7 mouse cellular contexts compared by ENCODE assay signal in the genomic region with DNA sequence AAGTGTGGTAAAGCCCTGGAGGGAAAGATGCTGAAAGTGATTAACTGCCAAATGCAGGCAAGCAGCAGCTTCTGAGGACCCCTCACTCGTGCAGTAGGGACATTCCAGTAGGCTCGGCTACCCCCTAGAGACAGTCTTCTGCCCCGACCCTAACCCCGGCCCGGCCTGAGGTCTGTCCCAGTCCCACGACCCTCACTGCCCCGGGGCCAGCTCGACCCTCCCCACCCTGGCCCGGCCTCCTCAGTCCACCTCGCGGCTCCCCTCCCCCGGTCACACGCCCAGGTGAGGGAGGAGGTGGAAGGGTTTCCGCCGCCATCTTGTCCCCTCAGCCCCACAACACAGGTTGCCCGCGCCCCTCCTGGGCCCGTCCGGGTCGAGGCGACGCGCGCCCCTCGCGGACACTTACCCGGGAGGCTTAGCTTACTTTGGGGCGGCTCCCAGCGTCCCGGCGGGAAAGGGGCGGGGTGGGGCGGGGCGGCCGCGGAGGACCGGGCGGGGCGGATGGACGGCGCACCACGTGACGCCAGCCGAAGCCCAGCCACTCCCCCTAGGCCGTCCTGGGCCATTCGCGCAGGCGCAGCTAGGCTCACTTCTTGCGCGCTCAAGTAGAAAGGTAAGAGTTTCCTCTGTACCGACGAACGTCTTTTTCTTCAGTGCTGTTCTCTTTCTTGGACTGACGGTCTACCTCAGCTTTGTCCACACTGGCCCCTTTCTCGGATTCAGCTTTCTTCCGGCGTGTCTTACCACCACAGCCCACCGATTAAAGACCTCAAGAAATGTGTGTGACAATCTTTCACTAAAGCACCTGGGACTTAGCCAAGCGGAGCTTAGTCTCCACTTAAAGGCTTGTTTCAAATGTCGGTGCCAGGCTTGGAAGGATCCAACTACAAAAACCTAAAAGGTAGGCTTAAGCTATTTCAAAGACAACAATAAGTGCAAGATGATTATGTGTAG. TPM values are rescaled to one million over a fixed set of nuclear protein-coding genes. Genes with fewer than 3 reads are reported as not detected.
DNase-seq lines count a peak whose midpoint lies in the region; ATAC-seq lines count a peak whose summit lies in the region.

A gene (minus strand): TSS at position 456 of the 954 bp plus-strand sequence.

- H3K36me3 ChIP-seq in embryonic facial prominence, embryonic 10.5 days (replicated peaks), result peaks cover 4% of the 10 kb centered on the region; the same call in 1 of the 2 replicates
- peaks cover 4% of the 10 kb centered on the region; the same call in 1 of the 2 replicates for H3K36me3 ChIP-seq in limb, embryonic 10.5 days
- H3K36me3 ChIP-seq in midbrain, embryonic 13.5 days, result no peaks in the 10 kb centered on the region

- H3K4me3 ChIP-seq in embryonic facial prominence, embryonic 10.5 days, result peak within 1 kb of the TSS; percentile 72
- H3K4me3 ChIP-seq in limb, embryonic 10.5 days, result peak within 1 kb of the TSS; percentile 81
- peak within 1 kb of the TSS; percentile 73 for H3K4me3 ChIP-seq in midbrain, embryonic 13.5 days (replicated peaks)

- peak within 1 kb of the TSS; percentile 80 for H3K9ac ChIP-seq in midbrain, embryonic 13.5 days (replicated peaks)

- H3K4me2 ChIP-seq in midbrain, embryonic 13.5 days (replicated peaks), result peak within 1 kb of the TSS; percentile 60

- WGBS in embryonic facial prominence, embryonic 10.5 days, result under 1% methylated on average over 60 of the region's 60 CpGs
- WGBS in limb, embryonic 10.5 days, result under 1% methylated on average over 54 of the region's 60 CpGs
- under 1% methylated on average over 56 of the region's 60 CpGs for WGBS in midbrain, embryonic 13.5 days

- peak; percentile 98 for ATAC-seq in granulocyte monocyte progenitor cell, adult 5-6 weeks (replicated peaks; ENCODE audit: poor library complexity, severe bottlenecking)
- peak; percentile 97 for ATAC-seq in midbrain, embryonic 13.5 days

- H3K9me3 ChIP-seq in embryonic facial prominence, embryonic 10.5 days, result no peaks in the 10 kb centered on the region
- H3K9me3 ChIP-seq in limb, embryonic 10.5 days (replicated peaks), result no peaks in the 10 kb centered on the region
- no peaks in the 10 kb centered on the region for H3K9me3 ChIP-seq in midbrain, embryonic 13.5 days

- peak within 1 kb of the TSS; percentile 93 for H3K27ac ChIP-seq in embryonic facial prominence, embryonic 10.5 days (replicated peaks)
- H3K27ac ChIP-seq in limb, embryonic 10.5 days, result peak within 1 kb of the TSS; percentile 97
- peak within 1 kb of the TSS; percentile 86 for H3K27ac ChIP-seq in midbrain, embryonic 13.5 days

- peak; percentile 93 for DNase-seq in adrenal gland, postnatal 10 days
- DNase-seq in embryonic facial prominence, embryonic 10.5 days (ENCODE audit: low spot score), result peak; percentile 97
- DNase-seq in kidney, adult 11 months, result peak; percentile 89
- peak; percentile 97 for DNase-seq in limb, embryonic 10.5 days (ENCODE audit: low spot score)
- peak; percentile 81 for DNase-seq in spleen, adult 12 weeks (ENCODE audit: low spot score)

- peaks cover 20% of the 10 kb centered on the region for H3K4me1 ChIP-seq in embryonic facial prominence, embryonic 10.5 days
- peaks cover 20% of the 10 kb centered on the region for H3K4me1 ChIP-seq in limb, embryonic 10.5 days
- H3K4me1 ChIP-seq in midbrain, embryonic 13.5 days (replicated peaks), result peaks cover 27% of the 10 kb centered on the region

- no peaks in the 10 kb centered on the region for H3K27me3 ChIP-seq in embryonic facial prominence, embryonic 10.5 days (replicated peaks; ENCODE audit: low read depth, poor library complexity, severe bottlenecking)
- H3K27me3 ChIP-seq in limb, embryonic 10.5 days (ENCODE audit: low read depth, poor library complexity, severe bottlenecking), result no peaks in the 10 kb centered on the region
- H3K27me3 ChIP-seq in midbrain, embryonic 13.5 days, result no peaks in the 10 kb centered on the region

RNA-seq across cellular contexts. Expression of the gene that starts here (rescaled TPM):
- 10 to 100 TPM; 11.2 to 15.0 TPM for total RNA-seq in adrenal gland, postnatal 10 days (2021)
- polyA plus RNA-seq in embryonic facial prominence, embryonic 10.5 days (2016; fragmentation: Nextera tagmentation; extraction: Ambion mirVana), result 6.9 and 7.4 TPM in 2 replicates
- 5.4 and 5.7 TPM in 2 replicates for total RNA-seq in granulocyte monocyte progenitor cell, adult 5-6 weeks (2014; fragmentation: Nextera tagmentation)
- 8.0 and 11.3 TPM in 2 replicates for total RNA-seq in granulocyte monocyte progenitor cell, adult 5-6 weeks (2017)
- 4.3 and 6.0 TPM in 2 replicates for polyA plus RNA-seq in limb, embryonic 10.5 days (2016; fragmentation: Nextera tagmentation; extraction: Ambion mirVana)
- polyA plus RNA-seq in midbrain, embryonic 13.5 days (2015; fragmentation: Nextera tagmentation; extraction: Ambion mirVana), result 38.6 and 43.3 TPM in 2 replicates

Comparison
In these comparisons a context has a peak if more than half of its experiments do, and no peak if none do; other contexts are left out.
1. Peak in every context shown above with its lines: DNase-seq, ATAC-seq, H3K4me3 ChIP-seq and H3K27ac ChIP-seq.